Mouse (Mus musculus) lung, adult 2 months (tissue): Measurements from ENCODE around the gene Garnl3.

ENCODE experiments used
- CTCF ChIP-seq: fragments of 200-500 bp; IDR thresholded peaks from 2 replicates; pipeline ENCODE4 v1.5.1; 2011; ENCODE audit warnings: mild to moderate bottlenecking, low read length, control low read depth; ENCODE audit not compliant: insufficient read depth
- POLR2A ChIP-seq: fragments of 200-500 bp; IDR thresholded peaks from 2 replicates; pipeline ENCODE4 v1.6.1; 2011; ENCODE audit warnings: low read depth, mild to moderate bottlenecking, control low read depth, low read length, borderline replicate concordance; ENCODE audit errors: extremely low read depth

DNA sequence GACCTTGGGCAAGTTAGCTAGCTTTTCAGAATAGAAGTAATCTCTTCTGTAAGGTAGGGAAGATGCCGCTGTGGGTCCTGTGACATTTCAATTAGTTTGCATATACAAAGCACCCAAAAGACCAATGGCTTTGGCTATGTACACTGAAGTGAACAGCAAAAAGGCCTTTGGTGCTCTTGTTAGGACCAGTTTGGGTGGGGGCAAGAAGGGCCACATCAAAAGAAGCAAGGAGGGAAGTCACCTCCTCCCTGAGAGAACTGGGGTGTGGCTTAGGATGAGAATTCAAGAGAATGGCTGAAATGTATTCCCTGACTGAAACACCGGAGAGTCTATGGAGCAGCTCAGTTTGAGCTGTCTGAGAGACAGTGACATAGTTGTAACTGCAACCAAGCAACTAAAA lies 56.5 kb downstream of the Garnl3 start:
- no peak for TF ChIP-seq POLR2A
- TF ChIP-seq CTCF: no peak
